Mouse (Mus musculus): Measurements from ENCODE around the gene Krt36. TPM values are rescaled to one million over a fixed set of nuclear protein-coding genes. Genes with fewer than 3 reads are reported as not detected.

Gene Krt36
- polyA plus RNA-seq, 1 experiment, result 0.11 TPM

DNA sequence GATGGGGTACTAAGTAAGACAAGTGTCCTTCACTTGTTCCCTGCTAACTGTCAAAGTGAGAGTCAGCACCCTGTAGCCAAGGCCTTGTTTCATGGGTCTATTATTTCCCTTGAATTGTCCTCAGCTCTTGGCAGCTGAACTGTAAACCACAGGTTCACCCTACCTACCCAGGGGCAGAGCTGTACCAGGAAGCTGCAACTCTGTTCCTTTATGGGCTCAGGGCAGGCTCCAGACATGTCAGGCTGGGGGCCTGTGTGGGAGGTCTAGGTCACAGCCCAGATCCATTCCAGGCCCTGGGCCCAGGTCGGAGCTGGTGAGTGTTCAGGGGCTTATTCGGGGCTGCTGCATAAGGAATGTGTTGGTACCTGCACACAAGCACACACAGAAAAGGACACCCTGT, 34.0 kb upstream of the Krt36 start:
- Histone ChIP-seq H3K4me1 (ENCODE audit: control insufficient read depth, insufficient read depth, low read length) (no peaks in the 10 kb centered on the region), H3K27ac (ENCODE audit: insufficient read depth, low read depth, low read length) (no peak overlapping the region), H3K4me3 (ENCODE audit: insufficient read depth, low read depth, low read length) (no peak overlapping the region), H3K36me3 (ENCODE audit: control insufficient read depth, insufficient read depth, low read length) (no peaks in the 10 kb centered on the region), H3K27me3 (replicated peaks; ENCODE audit: control insufficient read depth, insufficient read depth, low read length) (no peaks in the 10 kb centered on the region)
- no peak for TF ChIP-seq POLR2A (IDR thresholded peaks at IDR 0.05; ENCODE audit: low read depth, low read length)
- TF ChIP-seq CTCF (conservative IDR thresholded peaks at IDR 0.05; ENCODE audit: insufficient read depth, insufficient read length, low read depth, low read length), result no peak
- no peak for DNase-seq
- WGBS, result 39% methylated on average over 2 of the region's 2 CpGs

DNA sequence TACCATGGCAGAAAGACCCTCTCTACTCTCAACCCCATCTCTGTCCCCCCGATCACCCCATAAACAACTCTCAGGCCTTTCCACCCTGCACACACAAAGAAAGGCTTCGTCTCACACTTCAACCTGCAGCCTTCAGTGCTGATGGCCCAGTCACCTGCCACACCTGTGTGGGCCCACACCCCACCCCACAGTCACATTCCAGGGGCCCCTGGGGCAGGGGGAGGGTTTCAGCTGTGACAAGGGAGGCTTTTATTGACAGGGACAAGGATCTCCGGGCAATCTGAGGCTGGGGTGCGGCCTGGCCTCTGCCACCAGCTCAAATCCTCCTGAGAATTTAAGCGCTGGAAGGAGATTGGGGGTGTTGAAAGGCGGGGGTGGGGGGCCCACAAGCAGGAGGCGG, 33.4 kb upstream of the Krt36 start:
- no peak for TF ChIP-seq CTCF (conservative IDR thresholded peaks at IDR 0.05; ENCODE audit: insufficient read depth, insufficient read length, low read depth, low read length)
- no peak for TF ChIP-seq POLR2A (IDR thresholded peaks at IDR 0.05; ENCODE audit: low read depth, low read length)
- Histone ChIP-seq H3K36me3 (ENCODE audit: control insufficient read depth, insufficient read depth, low read length) (no peaks in the 10 kb centered on the region), H3K4me1 (ENCODE audit: control insufficient read depth, insufficient read depth, low read length) (no peaks in the 10 kb centered on the region), H3K27ac (ENCODE audit: insufficient read depth, low read depth, low read length) (no peak overlapping the region), H3K27me3 (replicated peaks; ENCODE audit: control insufficient read depth, insufficient read depth, low read length) (no peaks in the 10 kb centered on the region), H3K4me3 (ENCODE audit: insufficient read depth, low read depth, low read length) (no peak overlapping the region)
- WGBS, result 87% methylated on average over 7 of the region's 7 CpGs
- DNase-seq, result no peak

DNA sequence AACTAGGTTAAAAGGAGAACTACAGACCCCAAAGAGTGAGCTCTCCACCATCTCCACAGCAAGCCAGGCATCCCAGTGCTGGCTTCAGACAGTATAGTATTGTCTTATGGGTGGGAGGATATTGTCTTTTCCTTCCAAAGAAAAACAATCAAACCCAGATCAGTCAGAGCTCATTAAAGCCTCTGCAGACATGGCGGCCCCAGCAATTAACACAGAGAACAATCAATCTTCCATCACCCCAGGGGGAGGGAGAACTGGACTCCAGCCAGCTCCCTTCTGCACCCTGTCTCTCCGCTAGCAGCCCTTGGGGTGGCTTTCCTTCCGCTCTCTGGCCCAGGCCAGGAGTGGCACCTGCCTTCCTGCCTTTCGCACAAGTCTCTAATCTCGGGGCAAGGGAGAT, 32.3 kb upstream of the Krt36 start:
- Histone ChIP-seq H3K4me3 (ENCODE audit: insufficient read depth, low read depth, low read length) (no peak overlapping the region), H3K27me3 (replicated peaks; ENCODE audit: control insufficient read depth, insufficient read depth, low read length) (no peaks in the 10 kb centered on the region), H3K4me1 (ENCODE audit: control insufficient read depth, insufficient read depth, low read length) (no peaks in the 10 kb centered on the region), H3K27ac (ENCODE audit: insufficient read depth, low read depth, low read length) (no peak overlapping the region), H3K36me3 (ENCODE audit: control insufficient read depth, insufficient read depth, low read length) (no peaks in the 10 kb centered on the region)
- TF ChIP-seq POLR2A (IDR thresholded peaks at IDR 0.05; ENCODE audit: low read depth, low read length) (no peak), CTCF (conservative IDR thresholded peaks at IDR 0.05; ENCODE audit: insufficient read depth, insufficient read length, low read depth, low read length) (no peak)
- WGBS, result 38% methylated on average over 5 of the region's 5 CpGs
- DNase-seq, result no peak

DNA sequence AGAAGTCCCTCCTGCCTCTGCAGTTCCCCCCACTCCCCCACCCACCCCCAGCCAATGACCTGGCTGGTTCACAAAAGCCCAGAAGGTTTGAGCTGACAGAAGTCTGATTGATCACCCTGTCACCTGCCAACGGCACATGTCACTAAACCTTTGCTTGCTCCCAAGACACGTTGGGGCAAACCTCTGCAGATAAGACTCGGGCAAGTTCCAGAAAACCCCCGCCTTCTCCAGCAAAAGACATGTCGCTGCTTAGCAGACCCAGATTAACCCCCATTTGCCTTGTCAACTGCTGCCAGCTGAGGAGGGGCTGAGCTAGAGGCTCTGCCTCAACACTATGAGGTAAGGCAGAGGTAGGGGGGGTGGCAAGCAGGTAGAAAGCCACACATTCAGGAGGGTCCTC, 31.1 kb upstream of the Krt36 start:
- Histone ChIP-seq H3K27ac (ENCODE audit: insufficient read depth, low read depth, low read length) (no peak overlapping the region), H3K4me1 (ENCODE audit: control insufficient read depth, insufficient read depth, low read length) (no peaks in the 10 kb centered on the region)
- WGBS, result 49% methylated on average over 5 of the region's 5 CpGs

DNA sequence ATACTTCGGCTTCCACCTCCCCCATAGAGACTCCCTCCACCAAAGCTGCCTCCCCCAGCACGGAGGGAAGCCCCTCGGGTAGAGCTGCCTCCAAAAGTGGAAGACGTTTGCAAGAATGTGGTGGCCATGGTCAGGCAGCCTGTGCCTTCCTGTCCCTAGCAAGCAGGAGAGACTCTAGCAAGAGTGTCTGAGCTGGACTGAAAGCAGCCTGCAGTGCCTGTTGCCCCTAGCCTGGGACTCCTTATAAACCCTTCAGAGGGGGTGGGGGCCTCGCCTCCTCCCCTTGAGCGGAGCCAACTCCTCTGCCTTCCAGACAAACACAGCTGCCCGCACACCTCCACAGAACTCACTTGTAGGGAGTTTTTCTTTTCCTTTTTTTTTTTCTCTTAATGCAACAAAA, 30.3 kb upstream of the Krt36 start, which contains the start of gene Krt15:
Gene Krt15, minus strand, starts transcription at position 198 of the 400 bp plus-strand sequence.
- Histone ChIP-seq H3K27ac (ENCODE audit: insufficient read depth, low read depth, low read length) (no peak within 1 kb of the TSS), H3K4me3 (ENCODE audit: insufficient read depth, low read depth, low read length) (no peak within 1 kb of the TSS), H3K27me3 (replicated peaks; ENCODE audit: control insufficient read depth, insufficient read depth, low read length) (no peaks in the 10 kb centered on the region), H3K36me3 (ENCODE audit: control insufficient read depth, insufficient read depth, low read length) (no peaks in the 10 kb centered on the region), H3K4me1 (ENCODE audit: control insufficient read depth, insufficient read depth, low read length) (no peaks in the 10 kb centered on the region)
- no peak for DNase-seq
- WGBS, result 55% methylated on average over 7 of the region's 7 CpGs
- no peak for TF ChIP-seq POLR2A (IDR thresholded peaks at IDR 0.05; ENCODE audit: low read depth, low read length)
- TF ChIP-seq CTCF (conservative IDR thresholded peaks at IDR 0.05; ENCODE audit: insufficient read depth, insufficient read length, low read depth, low read length), result no peak

More for the DNA sequence above, 31.1 kb upstream of the Krt36 start:
- TF ChIP-seq POLR2A (IDR thresholded peaks at IDR 0.05; ENCODE audit: low read depth, low read length), result no peak
- TF ChIP-seq CTCF (conservative IDR thresholded peaks at IDR 0.05; ENCODE audit: insufficient read depth, insufficient read length, low read depth, low read length), result no peak
- Histone ChIP-seq H3K27me3 (replicated peaks; ENCODE audit: control insufficient read depth, insufficient read depth, low read length) (no peaks in the 10 kb centered on the region), H3K36me3 (ENCODE audit: control insufficient read depth, insufficient read depth, low read length) (no peaks in the 10 kb centered on the region), H3K4me3 (ENCODE audit: insufficient read depth, low read depth, low read length) (no peak overlapping the region)
- DNase-seq, result no peak

DNA sequence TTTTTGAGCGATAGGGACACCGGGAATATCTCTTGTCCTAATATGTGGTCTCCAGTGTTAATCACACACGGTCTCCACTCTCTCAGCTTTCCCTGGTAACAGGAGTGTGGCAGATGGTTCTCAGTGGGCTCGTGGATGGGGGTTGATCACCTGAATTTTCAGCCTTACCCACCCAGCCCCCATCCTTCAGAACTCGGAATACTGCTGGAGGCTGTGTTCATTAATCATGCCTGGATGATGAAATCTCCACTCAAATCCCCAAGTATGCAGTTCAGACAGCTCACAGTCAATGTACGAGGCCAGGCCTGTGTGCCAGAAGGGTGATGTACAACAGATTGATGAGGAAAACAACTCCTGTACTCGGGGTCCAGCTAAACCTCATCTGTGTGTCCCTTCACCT, 19.5 kb upstream of the Krt36 start:
- TF ChIP-seq CTCF (conservative IDR thresholded peaks at IDR 0.05; ENCODE audit: insufficient read depth, insufficient read length, low read depth, low read length) (no peak), POLR2A (IDR thresholded peaks at IDR 0.05; ENCODE audit: low read depth, low read length) (no peak)
- Histone ChIP-seq H3K36me3 (ENCODE audit: control insufficient read depth, insufficient read depth, low read length) (no peaks in the 10 kb centered on the region), H3K27ac (ENCODE audit: insufficient read depth, low read depth, low read length) (no peak overlapping the region), H3K27me3 (replicated peaks; ENCODE audit: control insufficient read depth, insufficient read depth, low read length) (no peaks in the 10 kb centered on the region), H3K4me3 (ENCODE audit: insufficient read depth, low read depth, low read length) (no peak overlapping the region), H3K4me1 (ENCODE audit: control insufficient read depth, insufficient read depth, low read length) (no peaks in the 10 kb centered on the region)
- WGBS, result 82% methylated on average over 7 of the region's 7 CpGs
- no peak for DNase-seq

DNA sequence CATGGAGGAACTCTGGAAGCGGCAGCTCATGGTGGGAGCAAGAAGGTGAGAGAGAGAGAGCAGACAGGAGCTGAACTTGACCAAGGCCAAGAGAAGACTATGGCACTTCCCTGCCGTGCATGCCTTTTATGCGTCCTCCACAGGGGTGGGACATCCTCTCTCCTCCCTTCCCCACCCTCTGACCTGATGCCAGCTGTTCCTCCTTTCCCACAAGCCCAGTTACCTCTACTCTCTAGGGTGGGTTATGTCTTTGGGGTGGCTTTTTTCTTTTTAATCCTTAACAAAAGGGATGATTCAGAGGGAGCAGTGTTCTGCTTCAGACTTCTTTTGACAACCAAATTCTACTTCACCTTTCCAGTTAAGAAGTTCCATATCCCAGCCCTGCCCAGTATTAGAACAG, 16.0 kb upstream of the Krt36 start, which contains the start of gene Krt13:
Gene Krt13, minus strand, starts transcription at position 101 of the 400 bp plus-strand sequence.
- Histone ChIP-seq H3K36me3 (ENCODE audit: control insufficient read depth, insufficient read depth, low read length) (no peaks in the 10 kb centered on the region), H3K4me3 (ENCODE audit: insufficient read depth, low read depth, low read length) (no peak within 1 kb of the TSS), H3K27ac (ENCODE audit: insufficient read depth, low read depth, low read length) (no peak within 1 kb of the TSS), H3K27me3 (replicated peaks; ENCODE audit: control insufficient read depth, insufficient read depth, low read length) (no peaks in the 10 kb centered on the region), H3K4me1 (ENCODE audit: control insufficient read depth, insufficient read depth, low read length) (no peaks in the 10 kb centered on the region)
- no peak for DNase-seq
- WGBS, result 76% methylated on average over 3 of the region's 3 CpGs
- TF ChIP-seq CTCF (conservative IDR thresholded peaks at IDR 0.05; ENCODE audit: insufficient read depth, insufficient read length, low read depth, low read length) (no peak), POLR2A (IDR thresholded peaks at IDR 0.05; ENCODE audit: low read depth, low read length) (no peak)
